Mouse (Mus musculus): Measurements from ENCODE around the gene Cmtm3. TPM values are rescaled to one million over a fixed set of nuclear protein-coding genes. Genes with fewer than 3 reads are reported as not detected.

Gene Cmtm3
- total and polyA plus RNA-seq, 2 experiments from 2014 or later, result 29.0 to 64.6 TPM

DNA sequence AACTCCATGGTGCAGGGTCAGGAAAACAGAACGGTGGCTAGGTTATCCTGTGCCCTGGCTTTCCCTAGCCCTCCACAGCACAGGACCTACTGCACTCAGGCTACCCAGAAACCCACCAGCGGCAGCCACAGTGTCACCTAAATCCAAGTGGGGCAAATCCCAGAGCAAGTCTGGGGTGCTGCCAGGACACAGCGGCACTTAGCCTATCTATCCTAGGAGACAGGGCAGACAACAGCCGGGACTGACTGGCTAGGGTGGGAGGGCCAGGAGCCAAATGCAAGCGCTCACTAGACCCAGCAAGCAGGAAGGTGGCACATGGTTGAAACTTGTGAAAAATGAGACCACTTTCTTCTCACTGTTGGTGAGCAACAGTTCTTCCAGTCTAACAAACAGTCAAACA is 9.8 kb downstream of the Cmtm3 start:
- Histone ChIP-seq H3K9me3 (replicated peaks; ENCODE audit: control insufficient read depth, low read length) (no peaks in the 10 kb centered on the region), H3K4me3 (ENCODE audit: low read depth, low read length) (no peak overlapping the region), H3K27ac (ENCODE audit: low read depth) (0 out of 2 replicates have a peak overlapping the region, but pooled peaks have one; percentile 30), H3K36me3 (replicated peaks; ENCODE audit: control insufficient read depth, insufficient read depth, low read length) (peaks cover 24% of the 10 kb centered on the region), H3K27me3 (ENCODE audit: control insufficient read depth, insufficient read depth, low read length) (no peaks in the 10 kb centered on the region), H3K4me2 (ENCODE audit: low read depth, low read length) (no peak overlapping the region), H3K9ac (replicated peaks; ENCODE audit: low read depth, low read length) (peak overlapping the region; percentile 15; the same call in 1 of the 2 replicates), H3K4me1 (ENCODE audit: control insufficient read depth, insufficient read depth) (peaks cover 15% of the 10 kb centered on the region)
- TF ChIP-seq CTCF (IDR thresholded peaks at IDR 0.05; ENCODE audit: low read depth) (no peak), EP300 (IDR thresholded peaks at IDR 0.05; ENCODE audit: low read depth) (no peak)
- ATAC-seq (ENCODE audit: insufficient read depth, low read depth), result peak; percentile 37
- no peak for DNase-seq (ENCODE audit: low spot score)
- 23% methylated on average over 5 of the region's 5 CpGs for WGBS

DNA sequence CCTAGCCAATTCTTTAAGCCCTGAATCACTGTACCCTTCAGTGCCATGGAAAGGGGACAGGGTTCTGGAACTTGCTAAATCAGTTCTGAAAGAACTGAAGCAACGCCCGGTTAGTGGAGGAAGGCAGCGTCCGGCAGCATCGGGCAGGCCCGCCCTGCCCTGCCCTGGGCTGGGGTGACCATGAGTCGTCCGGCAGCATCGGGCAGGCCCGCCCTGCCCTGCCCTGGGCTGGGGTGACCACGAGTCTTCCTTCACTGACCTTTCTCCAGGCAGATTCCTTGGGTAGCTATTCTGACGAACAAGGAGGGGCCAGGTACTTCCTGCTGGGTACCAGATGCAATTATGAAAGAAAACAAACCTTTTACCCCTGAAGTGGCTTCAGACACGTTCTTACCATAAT is 10.8 kb downstream of the Cmtm3 start:
- Histone ChIP-seq H3K27me3 (ENCODE audit: control insufficient read depth, insufficient read depth, low read length) (no peaks in the 10 kb centered on the region), H3K36me3 (replicated peaks; ENCODE audit: control insufficient read depth, insufficient read depth, low read length) (peaks cover 34% of the 10 kb centered on the region), H3K4me1 (ENCODE audit: control insufficient read depth, insufficient read depth) (peaks cover 15% of the 10 kb centered on the region), H3K27ac (ENCODE audit: low read depth) (no peak overlapping the region), H3K9ac (replicated peaks; ENCODE audit: low read depth, low read length) (no peak overlapping the region), H3K4me2 (ENCODE audit: low read depth, low read length) (no peak overlapping the region), H3K9me3 (replicated peaks; ENCODE audit: control insufficient read depth, low read length) (no peaks in the 10 kb centered on the region), H3K4me3 (ENCODE audit: low read depth, low read length) (no peak overlapping the region)
- ATAC-seq (ENCODE audit: insufficient read depth, low read depth) (no peak), DNase-seq (ENCODE audit: low spot score) (no peak)
- WGBS, result 76% methylated on average over 13 of the region's 13 CpGs
- TF ChIP-seq CTCF (IDR thresholded peaks at IDR 0.05; ENCODE audit: low read depth), result no peak
- TF ChIP-seq EP300 (IDR thresholded peaks at IDR 0.05; ENCODE audit: low read depth), result no peak

DNA sequence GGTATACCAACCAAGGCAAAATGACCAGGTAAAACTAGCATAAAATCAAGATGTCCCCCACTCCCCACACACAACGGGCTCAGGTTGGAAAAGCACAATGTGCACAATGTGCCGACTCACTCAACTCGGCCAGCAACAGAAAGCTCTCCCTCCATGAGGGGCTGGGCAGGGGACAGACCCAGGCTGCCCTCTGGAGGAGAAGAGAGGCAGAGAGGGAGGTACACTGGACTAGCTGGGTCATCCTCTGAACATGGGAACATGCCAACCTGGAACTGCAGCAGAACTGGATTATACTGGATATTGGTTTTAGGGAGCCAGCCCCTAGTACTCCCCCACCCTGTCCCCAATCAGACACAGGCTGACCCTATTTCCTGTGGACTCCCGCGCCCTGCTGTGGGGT is 14.0 kb downstream of the Cmtm3 start:
- peak; percentile 54 for TF ChIP-seq CTCF (IDR thresholded peaks at IDR 0.05; ENCODE audit: low read depth)
- no peak for TF ChIP-seq EP300 (IDR thresholded peaks at IDR 0.05; ENCODE audit: low read depth)
- Histone ChIP-seq H3K4me2 (ENCODE audit: low read depth, low read length) (no peak overlapping the region), H3K27ac (ENCODE audit: low read depth) (no peak overlapping the region), H3K9ac (replicated peaks; ENCODE audit: low read depth, low read length) (no peak overlapping the region), H3K4me3 (ENCODE audit: low read depth, low read length) (no peak overlapping the region), H3K27me3 (ENCODE audit: control insufficient read depth, insufficient read depth, low read length) (no peaks in the 10 kb centered on the region), H3K9me3 (replicated peaks; ENCODE audit: control insufficient read depth, low read length) (no peaks in the 10 kb centered on the region), H3K36me3 (replicated peaks; ENCODE audit: control insufficient read depth, insufficient read depth, low read length) (peaks cover 17% of the 10 kb centered on the region), H3K4me1 (ENCODE audit: control insufficient read depth, insufficient read depth) (peaks cover 9% of the 10 kb centered on the region)
- ATAC-seq (ENCODE audit: insufficient read depth, low read depth), result peak; percentile 50
- no peak for DNase-seq (ENCODE audit: low spot score)
- 49% methylated on average over 5 of the region's 5 CpGs for WGBS

DNA sequence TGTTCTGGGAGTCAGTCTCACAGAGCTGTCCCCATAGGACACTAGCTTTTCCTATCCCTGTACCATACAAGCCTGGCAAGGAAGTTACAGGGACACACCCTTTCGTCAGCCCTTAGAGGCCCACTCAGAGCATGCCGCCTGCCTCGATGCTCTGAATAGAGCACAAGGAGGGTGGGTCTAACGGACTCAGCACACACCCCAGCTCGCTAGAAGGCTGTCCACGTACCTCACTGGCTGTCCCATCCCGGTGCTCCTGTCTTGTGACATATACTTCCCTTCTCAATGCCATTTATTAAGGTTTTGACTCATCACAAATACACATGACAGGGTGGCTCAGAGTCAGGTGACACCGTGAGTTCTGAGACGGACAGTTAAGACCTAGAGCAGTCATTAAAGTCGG is 15.3 kb downstream of the Cmtm3 start:
- TF ChIP-seq EP300 (IDR thresholded peaks at IDR 0.05; ENCODE audit: low read depth) (no peak), CTCF (IDR thresholded peaks at IDR 0.05; ENCODE audit: low read depth) (no peak)
- DNase-seq (ENCODE audit: low spot score), result no peak
- H3K27ac ChIP-seq (ENCODE audit: low read depth), result no peak overlapping the region
- no peak overlapping the region for H3K9ac ChIP-seq (replicated peaks; ENCODE audit: low read depth, low read length)
- H3K4me2 ChIP-seq (ENCODE audit: low read depth, low read length), result no peak overlapping the region
- 88% methylated on average over 10 of the region's 10 CpGs for WGBS
- no peak for ATAC-seq (ENCODE audit: insufficient read depth, low read depth)
- peaks cover under 1% of the 10 kb centered on the region; the same call in 1 of the 2 replicates for H3K4me1 ChIP-seq (ENCODE audit: control insufficient read depth, insufficient read depth)
- no peaks in the 10 kb centered on the region for H3K9me3 ChIP-seq (replicated peaks; ENCODE audit: control insufficient read depth, low read length)
- no peak overlapping the region for H3K4me3 ChIP-seq (ENCODE audit: low read depth, low read length)
- H3K36me3 ChIP-seq (replicated peaks; ENCODE audit: control insufficient read depth, insufficient read depth, low read length), result peaks cover 17% of the 10 kb centered on the region
- no peaks in the 10 kb centered on the region for H3K27me3 ChIP-seq (ENCODE audit: control insufficient read depth, insufficient read depth, low read length)

DNA sequence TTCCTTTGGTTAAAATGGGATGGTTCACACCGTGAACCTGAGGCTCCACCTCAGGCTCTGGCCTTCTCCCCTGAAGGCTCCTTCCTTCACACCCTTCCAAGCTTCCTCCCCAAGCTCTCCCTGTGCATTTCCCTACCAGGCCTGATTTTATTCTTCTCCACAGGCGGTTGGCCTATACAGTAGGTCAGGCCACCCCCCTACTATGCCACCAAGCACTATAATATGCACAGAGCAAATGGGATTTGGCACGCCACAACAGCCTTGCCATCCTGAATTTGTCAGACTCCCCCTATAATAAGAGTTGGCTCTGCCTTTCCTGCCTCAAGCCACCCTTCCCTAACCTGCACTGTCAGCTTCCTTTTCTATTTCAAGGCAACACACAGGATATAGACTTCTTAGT is 19.4 kb downstream of the Cmtm3 start:
- no peak for TF ChIP-seq EP300 (IDR thresholded peaks at IDR 0.05; ENCODE audit: low read depth)
- TF ChIP-seq CTCF (IDR thresholded peaks at IDR 0.05; ENCODE audit: low read depth), result no peak
- H3K27me3 ChIP-seq (ENCODE audit: control insufficient read depth, insufficient read depth, low read length), result no peaks in the 10 kb centered on the region
- no peak for DNase-seq (ENCODE audit: low spot score)
- H3K36me3 ChIP-seq (replicated peaks; ENCODE audit: control insufficient read depth, insufficient read depth, low read length), result peaks cover 17% of the 10 kb centered on the region
- H3K9ac ChIP-seq (replicated peaks; ENCODE audit: low read depth, low read length), result no peak overlapping the region
- no peak for ATAC-seq (ENCODE audit: insufficient read depth, low read depth)
- H3K4me3 ChIP-seq (ENCODE audit: low read depth, low read length), result no peak overlapping the region
- H3K4me2 ChIP-seq (ENCODE audit: low read depth, low read length), result no peak overlapping the region
- H3K4me1 ChIP-seq (ENCODE audit: control insufficient read depth, insufficient read depth), result no peaks in the 10 kb centered on the region
- H3K27ac ChIP-seq (ENCODE audit: low read depth), result no peak overlapping the region
- H3K9me3 ChIP-seq (replicated peaks; ENCODE audit: control insufficient read depth, low read length), result no peaks in the 10 kb centered on the region
- 87% methylated on average over 3 of the region's 3 CpGs for WGBS

DNA sequence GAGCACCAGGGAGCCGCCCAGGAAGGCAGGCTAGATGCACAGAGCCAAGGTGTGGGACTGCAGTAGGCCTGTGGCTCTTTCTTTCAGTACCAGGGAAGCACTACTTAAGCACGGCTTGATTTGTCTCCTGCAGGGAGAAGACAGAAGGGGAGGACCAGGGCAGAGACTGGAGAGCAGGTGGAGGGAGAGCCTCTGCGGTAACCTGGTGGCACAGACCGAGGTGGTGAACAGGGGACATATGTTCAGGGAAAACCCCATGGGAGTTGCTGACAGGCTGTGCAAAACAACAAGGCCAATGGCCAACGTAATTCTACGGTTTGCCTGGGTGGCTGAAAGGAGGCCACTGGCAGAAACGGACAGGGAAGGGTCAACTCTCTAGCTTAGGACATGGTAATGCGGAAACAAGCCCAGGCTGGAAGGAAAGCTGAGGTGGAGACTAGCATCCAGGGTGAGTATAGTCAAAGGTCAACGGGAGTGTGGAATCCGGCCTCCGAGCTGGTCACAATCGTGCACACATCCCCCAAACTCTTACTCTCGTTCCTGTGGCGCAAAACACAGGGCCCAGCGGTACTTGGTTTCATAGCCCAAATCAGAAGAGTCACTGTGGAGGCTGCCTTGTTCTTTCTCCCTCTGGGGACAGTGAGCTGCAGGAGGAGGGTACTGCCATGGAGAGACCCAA is 20.7 kb downstream of the Cmtm3 start:
- TF ChIP-seq CTCF (IDR thresholded peaks at IDR 0.05; ENCODE audit: low read depth), result no peak
- TF ChIP-seq EP300 (IDR thresholded peaks at IDR 0.05; ENCODE audit: low read depth), result no peak
- Histone ChIP-seq H3K36me3 (replicated peaks; ENCODE audit: control insufficient read depth, insufficient read depth, low read length) (peaks cover 6% of the 10 kb centered on the region), H3K4me1 (ENCODE audit: control insufficient read depth, insufficient read depth) (no peaks in the 10 kb centered on the region), H3K27ac (ENCODE audit: low read depth) (no peak overlapping the region), H3K27me3 (ENCODE audit: control insufficient read depth, insufficient read depth, low read length) (no peaks in the 10 kb centered on the region), H3K4me2 (ENCODE audit: low read depth, low read length) (no peak overlapping the region), H3K9ac (replicated peaks; ENCODE audit: low read depth, low read length) (no peak overlapping the region), H3K9me3 (replicated peaks; ENCODE audit: control insufficient read depth, low read length) (no peaks in the 10 kb centered on the region), H3K4me3 (ENCODE audit: low read depth, low read length) (no peak overlapping the region)
- DNase-seq (ENCODE audit: low spot score), result no peak
- no peak for ATAC-seq (ENCODE audit: insufficient read depth, low read depth)
- WGBS, result 75% methylated on average over 15 of the region's 15 CpGs

Measured in heart, postnatal 0 days (tissue).